Mouse (Mus musculus) thymus, postnatal 0 days (tissue): ENCODE results near the gene Lrp5. TPM values are rescaled to one million over a fixed set of nuclear protein-coding genes. Genes with fewer than 3 reads are reported as not detected.

Experiments used
- DNase-seq: peaks from one replicate; pipeline ENCODE4 v3.0.0-alpha.2; 2015; ENCODE audit warnings: low spot score
- polyA plus RNA-seq: library from polyadenylated mRNA; unstranded; fragments of >200 nt; fragmentation: Nextera tagmentation; extraction: Ambion mirVana; gene quantifications from 2 replicates; pipeline ENCODE4 v1.2.1, GENCODE M21; 2015

Lrp5 gene
- polyA plus RNA-seq, 1 experiment from 2014 or later: 2.1 TPM

- no peak for DNase-seq
These were observed 72.4 kb downstream of the Lrp5 start for GRCm38 (mm10) chr19:3613991-3614390.

- DNase-seq: no peak
These were observed 73.7 kb downstream of the Lrp5 start for GRCm38 (mm10) chr19:3612534-3613273.

GRCm38 (mm10) chr19:3611730-3612129, 74.6 kb downstream of the Lrp5 start:
- no peak for DNase-seq

GRCm38 (mm10) chr19:3610886-3611285, 75.5 kb downstream of the Lrp5 start:
- DNase-seq: no peak

GRCm38 (mm10) chr19:3609826-3610225, 76.5 kb downstream of the Lrp5 start:
- DNase-seq: no peak

- no peak for DNase-seq
These were observed 92.0 kb downstream of the Lrp5 start for GRCm38 (mm10) chr19:3594316-3594715.

GRCm38 (mm10) chr19:3593379-3594055, 92.8 kb downstream of the Lrp5 start:
- DNase-seq: no peak

GRCm38 (mm10) chr19:3589968-3590367, 96.4 kb downstream of the Lrp5 start:
- no peak for DNase-seq

- no peak for DNase-seq
These were observed 96.8 kb downstream of the Lrp5 start for GRCm38 (mm10) chr19:3589547-3589946.

- DNase-seq: peak; percentile 47
These were observed 98.6 kb downstream of the Lrp5 start for GRCm38 (mm10) chr19:3587729-3588128.

- peak; percentile 58 for DNase-seq
These were observed 99.8 kb downstream of the Lrp5 start for GRCm38 (mm10) chr19:3586540-3586939.

GRCm38 (mm10) chr19:3586026-3586425, 100.3 kb downstream of the Lrp5 start:
- no peak for DNase-seq

- DNase-seq: peak; percentile 37
These were observed 105.0 kb downstream of the Lrp5 start for GRCm38 (mm10) chr19:3581326-3581725.

- DNase-seq: no peak
These were observed 108.5 kb downstream of the Lrp5 start for GRCm38 (mm10) chr19:3577911-3578290.

GRCm38 (mm10) chr19:3577265-3577910, 109.0 kb downstream of the Lrp5 start:
- DNase-seq: no peak

- DNase-seq: no peak
These were observed 109.7 kb downstream of the Lrp5 start for GRCm38 (mm10) chr19:3576451-3577264.

- DNase-seq: peak; percentile 99
These were observed 110.6 kb downstream of the Lrp5 start, which contains the start of gene Ppp6r3 for GRCm38 (mm10) chr19:3575632-3576384. TSS of gene Ppp6r3 (minus strand) at chr19:3575749.

- DNase-seq: no peak
These were observed 111.1 kb downstream of the Lrp5 start for GRCm38 (mm10) chr19:3575276-3575631.

GRCm38 (mm10) chr19:3574593-3575094, 111.7 kb downstream of the Lrp5 start:
- peak; percentile 28 for DNase-seq

- no peak for DNase-seq
These were observed 122.1 kb downstream of the Lrp5 start for GRCm38 (mm10) chr19:3564309-3564708.

- DNase-seq: no peak
These were observed 123.6 kb downstream of the Lrp5 start for GRCm38 (mm10) chr19:3562752-3563151.
